Mouse (Mus musculus) kidney, postnatal 0 days (tissue): ENCODE results near the gene Pdcd6. TPM values are rescaled to one million over a fixed set of nuclear protein-coding genes. Genes with fewer than 3 reads are reported as not detected.
A peak's percentile ranks its signal among the peaks of the same experiment; 100 is the strongest.

Source experiments
- ATAC-seq: fragments of 200-750 bp; cut with Nextera tagmentation; replicated peaks from 2 replicates; pipeline ENCODE4 v1.8.0; 2017; ENCODE audit warnings: low read depth, moderate number of reproducible peaks, moderate TSS enrichment, moderate library complexity; ENCODE audit not compliant: low FRiP score
- DNase-seq: peaks from one replicate; pipeline ENCODE4 v3.0.0-alpha.2; 2016; ENCODE audit warnings: low spot score
- H3K27ac ChIP-seq: fragments of 300-500 bp; sonication (generic); 2 replicates; pipeline ENCODE4 v1.5.1; 2014; ENCODE audit warnings: mild to moderate bottlenecking
- H3K27me3 ChIP-seq: fragments of 300-500 bp; sonication (generic); 2 replicates; pipeline ENCODE4 v1.6.1; 2014; ENCODE audit warnings: low read length, mixed read lengths; ENCODE audit not compliant: insufficient read depth
- H3K36me3 ChIP-seq: fragments of 300-500 bp; sonication (generic); 2 replicates; pipeline ENCODE4 v1.6.1; 2014; ENCODE audit warnings: low read length, mixed read lengths; ENCODE audit not compliant: insufficient read depth
- H3K4me1 ChIP-seq: fragments of 300-500 bp; sonication (generic); replicated peaks from 2 replicates; pipeline ENCODE4 v1.6.1; 2014; ENCODE audit warnings: antibody characterized with exemption, low read length, mixed read lengths; ENCODE audit not compliant: insufficient read depth
- H3K4me2 ChIP-seq: fragments of 300-500 bp; sonication (generic); 2 replicates; pipeline ENCODE4 v1.6.1; 2014; ENCODE audit warnings: mild to moderate bottlenecking, low read length, moderate library complexity, mixed read lengths
- H3K4me3 ChIP-seq: fragments of 300-500 bp; sonication (generic); replicated peaks from 2 replicates; pipeline ENCODE4 v1.5.1; 2014; ENCODE audit warnings: low read depth, low read length
- H3K9ac ChIP-seq: fragments of 300-500 bp; sonication (generic); 2 replicates; pipeline ENCODE4 v1.6.1; 2014; ENCODE audit warnings: low read depth, low read length
- H3K9me3 ChIP-seq: fragments of 300-500 bp; sonication (generic); replicated peaks from 2 replicates; pipeline ENCODE4 v1.6.1; 2016; ENCODE audit warnings: low read length, inconsistent platforms, mixed read lengths
- CTCF ChIP-seq: IDR thresholded peaks from 2 replicates; pipeline ENCODE4 v1.5.1; 2016; ENCODE audit warnings: antibody characterized with exemption, low read depth, mild to moderate bottlenecking, moderate library complexity
- WGBS: fragments of 180-500 bp; shearing (Covaris S2); extraction: QIAGEN DNeasy Blood & Tissue Kit; methylation state at CpG from one replicate; pipeline ENCODE4 v1.1.7; 2014; 5-methylcytosine and 5-hydroxymethylcytosine counted together
- polyA plus RNA-seq: library from polyadenylated mRNA; unstranded; fragments of >200 nt; fragmentation: Nextera tagmentation; extraction: Ambion mirVana; gene quantifications from 2 replicates; pipeline ENCODE4 v1.2.1, GENCODE M21; 2015

Pdcd6 gene
- 183 and 186 TPM in 2 replicates for polyA plus RNA-seq

DNA sequence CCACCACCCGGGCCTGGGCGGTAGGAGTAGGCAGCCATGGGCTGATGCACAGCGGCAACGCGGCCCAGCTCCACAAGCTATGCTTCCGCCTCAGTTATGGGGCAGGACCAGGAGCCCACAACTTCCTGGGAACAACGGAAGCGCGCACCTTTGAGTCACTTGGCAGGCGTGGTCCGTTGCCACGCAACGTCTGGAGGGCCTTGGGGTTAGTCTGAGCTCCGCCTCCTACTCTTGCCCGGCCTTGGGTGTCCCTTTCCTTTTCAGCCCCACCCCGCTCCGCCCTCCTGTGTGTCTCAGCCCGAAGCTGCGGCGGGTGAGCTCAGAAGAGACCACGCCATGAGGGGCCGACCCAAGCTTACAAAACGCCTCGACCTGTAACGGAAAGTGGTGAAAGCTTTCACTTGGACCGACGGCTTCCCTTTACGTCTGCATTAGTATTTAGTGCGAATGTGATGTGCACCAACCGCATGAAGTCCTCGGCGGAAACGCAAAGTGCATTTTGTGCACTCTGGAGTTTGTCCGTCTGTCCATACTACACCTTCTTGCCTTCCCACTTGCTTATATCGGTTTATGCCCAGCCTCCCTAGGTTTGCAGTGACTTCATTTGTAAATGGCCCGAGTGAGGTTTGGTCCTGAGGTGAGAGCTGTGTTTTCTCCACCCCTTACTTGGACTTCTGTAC, at the start of gene Pdcd6:
Pdcd6 (minus strand) TSS at position 411 of the 680 bp plus-strand sequence.
- Histone ChIP-seq H3K36me3 (peaks cover 17% of the 10 kb centered on the region; the same call in 1 of the 2 replicates), H3K4me1 (no peaks in the 10 kb centered on the region), H3K9ac (peak within 1 kb of the TSS; percentile 86), H3K27ac (peak within 1 kb of the TSS; percentile 90), H3K4me3 (peak within 1 kb of the TSS; percentile 90), H3K27me3 (no peaks in the 10 kb centered on the region), H3K4me2 (peak within 1 kb of the TSS; percentile 84), H3K9me3 (no peaks in the 10 kb centered on the region)
- ATAC-seq (peak; percentile 99), DNase-seq (peak; percentile 98)
- no peak for TF ChIP-seq CTCF
- WGBS = under 1% methylated on average over 34 of the region's 36 CpGs

DNA sequence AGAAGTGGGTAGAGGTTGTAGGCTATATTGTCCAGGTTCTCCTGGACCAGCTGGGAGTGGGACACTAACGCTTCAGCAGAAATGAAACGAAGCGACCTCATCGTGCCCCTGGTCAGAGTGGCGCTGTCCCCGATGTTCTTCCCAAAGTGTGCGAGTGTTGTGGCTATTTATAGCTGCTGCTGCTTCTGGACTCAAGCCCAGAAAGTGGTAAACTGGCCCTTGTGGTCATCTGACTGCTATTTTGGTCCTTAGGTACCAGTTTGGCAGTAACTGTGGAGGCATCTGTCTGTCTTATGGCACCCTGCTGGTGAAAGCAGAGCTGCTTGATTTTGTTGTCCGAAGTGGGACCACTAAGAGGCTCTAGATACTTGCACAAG, 46.5 kb upstream of the Pdcd6 start, which contains the start of gene Lrrc14b:
Lrrc14b (minus strand) TSS at position 147 of the 377 bp plus-strand sequence.
- Histone ChIP-seq H3K9me3 (no peaks in the 10 kb centered on the region), H3K27ac (no peak within 1 kb of the TSS), H3K4me2 (no peak within 1 kb of the TSS), H3K4me1 (no peaks in the 10 kb centered on the region), H3K9ac (no peak within 1 kb of the TSS), H3K36me3 (peaks cover 9% of the 10 kb centered on the region; the same call in 1 of the 2 replicates), H3K4me3 (no peak within 1 kb of the TSS), H3K27me3 (no peaks in the 10 kb centered on the region)
- TF ChIP-seq CTCF = no peak
- WGBS = 53% methylated on average over 8 of the region's 8 CpGs
- DNase-seq (no peak), ATAC-seq (no peak; the same call in 1 of the 2 replicates)

DNA sequence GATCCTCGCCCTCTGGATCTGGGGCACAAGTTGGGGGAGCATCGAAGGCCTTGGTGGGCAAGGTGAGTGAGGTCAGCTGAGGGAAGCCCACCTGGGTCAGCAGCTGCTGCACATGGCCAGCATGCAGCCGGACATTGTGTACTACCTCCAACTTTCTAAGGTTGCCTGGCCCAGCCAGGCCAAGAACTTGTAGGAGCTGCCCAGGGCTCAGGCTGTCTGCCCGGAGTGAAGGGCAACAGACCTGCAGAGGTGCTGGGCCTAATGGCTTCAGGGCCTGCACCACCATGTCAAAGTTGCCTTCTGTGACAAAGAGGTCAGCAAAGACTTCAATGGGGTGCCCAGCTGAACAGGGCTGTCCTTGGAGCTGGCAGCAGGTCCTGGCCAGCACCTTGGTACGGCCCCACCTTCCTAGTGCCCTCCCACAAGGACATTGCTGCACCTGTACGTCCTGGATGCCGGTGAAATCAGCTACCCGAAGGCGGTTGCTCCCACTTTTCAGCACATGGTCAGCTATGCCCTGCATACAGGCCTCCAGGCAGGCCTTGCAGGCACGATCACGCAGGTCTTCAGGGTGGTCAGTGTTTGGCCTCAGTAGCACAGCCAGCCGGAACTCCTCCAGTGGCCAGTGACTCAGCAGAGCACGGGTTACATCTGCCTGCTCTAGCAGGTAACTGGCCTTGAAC, 45.9 kb upstream of the Pdcd6 start:
- WGBS = 87% methylated on average over 13 of the region's 13 CpGs
- ATAC-seq = peak; percentile 23; the same call in 1 of the 2 replicates
- no peak for DNase-seq
- Histone ChIP-seq H3K27me3 (no peaks in the 10 kb centered on the region), H3K9me3 (no peaks in the 10 kb centered on the region), H3K9ac (no peak overlapping the region), H3K4me1 (no peaks in the 10 kb centered on the region), H3K36me3 (peaks cover 13% of the 10 kb centered on the region; the same call in 1 of the 2 replicates), H3K4me2 (no peak overlapping the region), H3K4me3 (no peak overlapping the region), H3K27ac (no peak overlapping the region)
- TF ChIP-seq CTCF = no peak

DNA sequence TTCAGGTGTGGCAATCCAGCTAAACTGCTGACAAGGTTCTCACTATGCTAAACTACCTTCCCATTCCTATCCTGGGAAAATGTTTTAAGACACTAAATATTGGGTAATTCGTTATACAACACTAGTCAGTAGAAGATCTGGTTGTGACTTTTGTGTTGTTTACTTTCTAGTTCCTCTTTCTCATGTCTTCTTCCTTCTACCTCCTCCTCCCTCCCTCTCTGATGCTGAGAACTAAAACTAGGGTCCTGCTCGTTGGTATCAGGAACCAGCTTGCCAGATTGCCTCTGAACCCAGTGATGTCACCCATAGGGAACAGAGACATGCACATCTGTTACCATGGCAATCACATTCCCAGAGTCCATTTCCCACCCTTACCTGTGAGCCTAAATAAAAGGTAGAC, 44.8 kb upstream of the Pdcd6 start:
- no peaks in the 10 kb centered on the region for H3K4me1 ChIP-seq
- H3K27ac ChIP-seq = no peak overlapping the region
- ATAC-seq = no peak
- H3K9me3 ChIP-seq = no peaks in the 10 kb centered on the region
- WGBS = 78% methylated on average over 2 of the region's 2 CpGs
- no peak overlapping the region for H3K4me2 ChIP-seq
- no peak for TF ChIP-seq CTCF
- no peaks in the 10 kb centered on the region for H3K27me3 ChIP-seq
- H3K9ac ChIP-seq = no peak overlapping the region
- H3K4me3 ChIP-seq = no peak overlapping the region
- no peak for DNase-seq
- peaks cover 15% of the 10 kb centered on the region; the same call in 1 of the 2 replicates for H3K36me3 ChIP-seq

DNA sequence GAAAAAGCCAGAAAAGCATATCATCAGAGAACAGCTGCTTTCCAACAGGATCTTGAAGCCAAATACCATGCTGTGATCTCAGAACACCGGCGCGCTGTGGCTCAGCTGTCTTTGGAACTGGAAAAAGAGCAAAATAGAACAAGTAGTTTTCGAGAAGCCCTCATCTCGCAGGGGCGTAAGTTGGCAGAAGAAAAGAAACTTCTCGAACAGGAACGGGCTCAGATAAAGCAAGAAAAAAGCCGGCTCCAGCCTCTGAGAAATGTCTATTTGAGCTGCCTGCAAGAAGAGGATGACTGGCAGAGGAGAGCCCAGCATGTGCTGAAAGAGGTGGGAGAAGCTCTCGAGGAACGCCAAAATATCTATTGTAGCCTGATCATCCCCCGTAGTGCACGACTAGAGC, 39.1 kb upstream of the Pdcd6 start:
- no peaks in the 10 kb centered on the region for H3K9me3 ChIP-seq
- ATAC-seq (no peak), DNase-seq (no peak)
- H3K27me3 ChIP-seq = no peaks in the 10 kb centered on the region
- H3K4me2 ChIP-seq = no peak overlapping the region
- H3K9ac ChIP-seq = no peak overlapping the region
- TF ChIP-seq CTCF = no peak
- H3K27ac ChIP-seq = no peak overlapping the region
- WGBS = 99% methylated on average over 13 of the region's 13 CpGs
- peaks cover 35% of the 10 kb centered on the region; the same call in 1 of the 2 replicates for H3K36me3 ChIP-seq
- no peaks in the 10 kb centered on the region for H3K4me1 ChIP-seq
- H3K4me3 ChIP-seq = no peak overlapping the region

DNA sequence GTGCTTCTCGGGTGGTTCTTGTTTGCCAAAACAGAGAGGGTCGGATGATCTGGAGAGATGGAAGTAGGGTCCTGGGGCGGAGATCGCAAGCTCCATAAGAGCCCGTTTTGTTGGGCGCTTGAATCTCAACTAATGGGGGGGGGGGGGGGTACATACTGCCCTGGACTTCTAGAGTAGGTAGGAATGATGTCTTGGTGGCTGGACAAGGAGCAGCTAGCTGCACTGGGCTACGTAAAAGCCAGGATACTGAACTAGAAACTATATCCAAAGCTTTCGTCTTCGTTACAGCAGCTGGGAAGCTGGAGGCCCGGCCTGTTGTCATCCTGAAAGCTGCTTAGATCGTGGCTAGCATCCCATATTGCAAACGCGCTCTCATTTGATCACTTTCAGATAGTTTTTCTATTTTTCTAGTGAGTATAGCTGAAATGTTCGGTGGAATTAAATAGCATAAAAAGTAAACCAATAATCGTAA, 33.1 kb upstream of the Pdcd6 start:
- Histone ChIP-seq H3K9me3 (no peaks in the 10 kb centered on the region), H3K4me1 (peaks cover 8% of the 10 kb centered on the region), H3K4me3 (peak overlapping the region; percentile 75), H3K27me3 (no peaks in the 10 kb centered on the region), H3K4me2 (peak overlapping the region; percentile 62), H3K9ac (peak overlapping the region; percentile 90), H3K27ac (peak overlapping the region; percentile 93), H3K36me3 (0 out of 2 replicates have a peak, but pooled peaks cover 13% of the 10 kb centered on the region)
- ATAC-seq (no peak), DNase-seq (no peak)
- WGBS = 2% methylated on average over 15 of the region's 15 CpGs
- TF ChIP-seq CTCF = no peak
